Mouse (Mus musculus) MEL (cell line): Measurements from ENCODE around the gene Acbd7.

Experiments used
- EP300 ChIP-seq, 2 experiments: IDR thresholded peaks; 2 replicates each; pipeline ENCODE4 v1.6.1; 2011; ENCODE audit warnings: improper control_type of control experiment in 2 of 2, low read length in 2 of 2, low read depth in 1 of 2, mild to moderate bottlenecking in 1 of 2
- MAFK ChIP-seq: IDR thresholded peaks from 2 replicates; pipeline ENCODE4 v1.6.1; 2011; ENCODE audit warnings: low read depth, mild to moderate bottlenecking, low read length, improper control_type of control experiment, borderline replicate concordance
- POLR2A ChIP-seq, 2 experiments: IDR thresholded peaks; 2 replicates each; pipeline ENCODE4 v1.6.1; 2011 to 2012; ENCODE audit warnings: low read length in 2 of 2, mild to moderate bottlenecking in 2 of 2, control low read depth in 1 of 2, improper control_type of control experiment in 1 of 2, low read depth in 1 of 2, moderate library complexity in 1 of 2; ENCODE audit not compliant: control insufficient read depth in 1 of 2, insufficient read depth in 1 of 2, poor library complexity in 1 of 2
- RCOR1 ChIP-seq: IDR thresholded peaks from 2 replicates; pipeline ENCODE4 v1.6.1; 2012; ENCODE audit warnings: low read depth, mild to moderate bottlenecking, inconsistent platforms, low read length, improper control_type of control experiment
- SMC3 ChIP-seq: IDR thresholded peaks from 2 replicates; pipeline ENCODE4 v1.6.1; 2011; ENCODE audit warnings: low read depth, low read length, improper control_type of control experiment

- no peak for TF ChIP-seq EP300 (IDR thresholded peaks at IDR 0.05; ENCODE audit: low read depth in 1 of 2, low read length in 2 of 2)
- no peak for TF ChIP-seq MAFK
- TF ChIP-seq RCOR1: no peak
- TF ChIP-seq POLR2A (IDR thresholded peaks at IDR 0.05; ENCODE audit: control insufficient read depth in 1 of 2, insufficient read depth in 1 of 2, low read depth in 1 of 2, low read length in 2 of 2, poor library complexity in 1 of 2): no peak
- TF ChIP-seq SMC3: no peak
Observed at GRCm38 (mm10) chr2:3365127-3365526, 29.2 kb downstream of the Acbd7 start.
